Mouse (Mus musculus) telencephalon, adult 2 months (tissue): Measurements from ENCODE around the gene Aars.
A peak's percentile ranks its signal among the peaks of the same experiment; 100 is the strongest.
"Not testable (repeated sequence)": the region's sequence is repeated elsewhere in the genome, so short reads cannot be mapped to it uniquely, and the experiment has no call there.

Source experiments
- DNase-seq: peaks from one replicate; pipeline ENCODE4 v3.0.0-alpha.2; 2011; ENCODE audit warnings: low read depth, low spot score

Gene Aars

GRCm38 (mm10) chr8:111053827-111054518 lies 21.0 kb downstream of the Aars start:
- DNase-seq: no peak

- no peak for DNase-seq
Observed at GRCm38 (mm10) chr8:111055031-111055634, 22.2 kb downstream of the Aars start.

GRCm38 (mm10) chr8:111055661-111056060 lies 22.7 kb downstream of the Aars start:
- no peak for DNase-seq

GRCm38 (mm10) chr8:111056158-111056663 lies 23.3 kb downstream of the Aars start, which contains the start of gene Exosc6:
Gene Exosc6 (plus strand): TSS chr8:111056339.
- DNase-seq: peak; percentile 91

GRCm38 (mm10) chr8:111056691-111057293 lies 23.8 kb downstream of the Aars start:
- no peak for DNase-seq

- no peak for DNase-seq
Observed at GRCm38 (mm10) chr8:111058946-111059572, 26.1 kb downstream of the Aars start.

GRCm38 (mm10) chr8:111061688-111062071 lies 28.7 kb downstream of the Aars start:
- no peak for DNase-seq

- DNase-seq: peak; percentile 78
Observed at GRCm38 (mm10) chr8:111062072-111062757, 29.3 kb downstream of the Aars start.

- no peak for DNase-seq
Observed at GRCm38 (mm10) chr8:111062893-111063292, 29.9 kb downstream of the Aars start.

GRCm38 (mm10) chr8:111066308-111066707 lies 33.4 kb downstream of the Aars start:
- DNase-seq: no peak

- DNase-seq: no peak
Observed at GRCm38 (mm10) chr8:111067439-111067838, 34.5 kb downstream of the Aars start.

- DNase-seq: not testable (repeated sequence)
Observed at GRCm38 (mm10) chr8:111068660-111069059, 35.7 kb downstream of the Aars start.

GRCm38 (mm10) chr8:111075926-111076325 lies 43.0 kb downstream of the Aars start:
- no peak for DNase-seq

GRCm38 (mm10) chr8:111079461-111079860 lies 46.5 kb downstream of the Aars start:
- no peak for DNase-seq

GRCm38 (mm10) chr8:111079861-111080271 lies 46.9 kb downstream of the Aars start:
- no peak for DNase-seq

- DNase-seq: no peak
Observed at GRCm38 (mm10) chr8:111081580-111082258, 48.8 kb downstream of the Aars start.

- not testable (repeated sequence) for DNase-seq
Observed at GRCm38 (mm10) chr8:111083936-111084335, 51.0 kb downstream of the Aars start.

GRCm38 (mm10) chr8:111090126-111090525 lies 57.2 kb downstream of the Aars start:
- peak; percentile 58 for DNase-seq

- peak; percentile 23 for DNase-seq
Observed at GRCm38 (mm10) chr8:111091706-111092105, 58.8 kb downstream of the Aars start.

GRCm38 (mm10) chr8:111092326-111092725 lies 59.4 kb downstream of the Aars start, which contains the start of gene Clec18a:
Gene Clec18a (minus strand): TSS chr8:111092426.
- DNase-seq: not testable (repeated sequence)
